Mouse (Mus musculus) cortical plate, adult 2 months (tissue): ENCODE data around the gene Got1. TPM values are rescaled to one million over a fixed set of nuclear protein-coding genes. Genes with fewer than 3 reads are reported as not detected.

Experiments
- H3K27ac ChIP-seq: fragments of 200-500 bp; 2 replicates; pipeline ENCODE4 v1.5.1; 2012; ENCODE audit warnings: low read length, control low read depth, inconsistent platforms; ENCODE audit not compliant: insufficient read depth
- H3K4me1 ChIP-seq: fragments of 200-500 bp; 2 replicates; pipeline ENCODE4 v1.6.1; 2011; ENCODE audit warnings: low read length; ENCODE audit not compliant: control insufficient read depth, insufficient read depth
- H3K4me3 ChIP-seq: fragments of 200-500 bp; 2 replicates; pipeline ENCODE4 v1.5.1; 2011; ENCODE audit warnings: mild to moderate bottlenecking, low read length, control low read depth; ENCODE audit not compliant: insufficient read depth
- CTCF ChIP-seq: fragments of 200-500 bp; IDR thresholded peaks from 2 replicates; pipeline ENCODE4 v1.5.1; 2011; ENCODE audit warnings: mild to moderate bottlenecking, control low read depth, low read length; ENCODE audit not compliant: insufficient read depth; ENCODE audit errors: extremely low read depth
- POLR2A ChIP-seq: fragments of 200-500 bp; IDR thresholded peaks from 2 replicates; pipeline ENCODE4 v1.6.1; 2011; ENCODE audit warnings: mild to moderate bottlenecking, low read length, control low read depth; ENCODE audit not compliant: insufficient read depth; ENCODE audit errors: extremely low read depth
- polyA plus RNA-seq: library from polyadenylated mRNA; depleted of rRNA; stranded (reverse); fragments of >200 nt; gene quantifications from 2 replicates; pipeline ENCODE4 v1.2.3, GENCODE M21; 2012; rRNA removed

Gene Got1
- 366 and 370 TPM in 2 replicates for polyA plus RNA-seq

DNA sequence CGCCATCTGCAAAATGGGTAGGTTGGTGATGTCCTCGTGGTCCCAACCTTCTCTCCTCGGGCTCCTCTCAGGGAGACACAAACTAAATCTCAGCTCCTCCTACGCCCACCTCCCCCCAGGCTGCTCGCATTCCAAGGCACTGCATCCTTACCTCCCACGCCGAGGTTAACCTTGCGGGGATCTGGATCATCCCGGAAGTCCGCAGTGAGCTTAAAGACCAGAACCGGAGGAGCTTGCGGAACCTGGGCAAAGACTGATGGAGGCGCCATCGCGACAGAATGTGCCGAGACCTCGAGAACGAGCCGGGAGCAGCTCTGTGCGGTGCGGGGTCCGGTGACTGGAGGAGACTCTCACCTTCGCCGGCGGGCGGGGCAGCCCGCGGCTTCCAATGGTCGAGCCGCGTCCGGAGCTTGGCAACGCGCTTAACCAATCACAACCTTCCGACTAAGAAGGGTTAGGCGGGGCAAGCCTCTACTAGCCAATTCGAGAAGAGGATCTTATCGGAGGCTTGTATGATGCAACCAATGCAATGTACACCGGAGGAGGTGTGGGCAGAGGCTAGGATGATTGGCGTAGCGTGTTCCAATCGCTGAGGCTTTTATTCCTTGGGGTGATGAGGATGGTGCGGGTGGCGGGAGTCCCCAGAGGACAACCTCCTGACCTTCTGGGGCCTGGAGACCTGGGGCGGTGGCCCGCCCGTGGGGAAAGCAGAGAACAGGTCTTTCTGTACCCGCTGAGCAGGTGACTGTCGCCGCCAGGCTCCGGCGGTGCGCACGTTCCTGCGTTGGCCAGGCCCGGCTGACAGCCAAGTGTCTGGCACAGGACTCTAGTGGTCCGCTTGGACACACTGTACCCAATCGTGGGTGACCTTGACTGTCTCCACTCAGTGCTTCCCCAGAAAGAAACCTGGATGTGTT lies at the start of gene Got1:
Got1 (minus strand) TSS at position 419 of the 917 bp plus-strand sequence.
- Histone ChIP-seq H3K4me1 (peaks cover 10% of the 10 kb centered on the region; the same call in 1 of the 2 replicates), H3K4me3 (peak within 1 kb of the TSS; percentile 80), H3K27ac (peak within 1 kb of the TSS; percentile 87)
- TF ChIP-seq CTCF (no peak), POLR2A (peak; percentile 83)

GRCm38 (mm10) chr19:43570831-43571790 lies 46.7 kb upstream of the Got1 start:
- H3K27ac ChIP-seq: no peak overlapping the region
- peak; percentile 63 for TF ChIP-seq CTCF
- TF ChIP-seq POLR2A: no peak
- no peaks in the 10 kb centered on the region for H3K4me1 ChIP-seq
- no peak overlapping the region for H3K4me3 ChIP-seq

- Histone ChIP-seq H3K4me1 (no peaks in the 10 kb centered on the region), H3K4me3 (no peak overlapping the region), H3K27ac (no peak overlapping the region)
- no peak for TF ChIP-seq POLR2A
- no peak for TF ChIP-seq CTCF
Observed at GRCm38 (mm10) chr19:43569133-43569532, 44.7 kb upstream of the Got1 start.

DNA sequence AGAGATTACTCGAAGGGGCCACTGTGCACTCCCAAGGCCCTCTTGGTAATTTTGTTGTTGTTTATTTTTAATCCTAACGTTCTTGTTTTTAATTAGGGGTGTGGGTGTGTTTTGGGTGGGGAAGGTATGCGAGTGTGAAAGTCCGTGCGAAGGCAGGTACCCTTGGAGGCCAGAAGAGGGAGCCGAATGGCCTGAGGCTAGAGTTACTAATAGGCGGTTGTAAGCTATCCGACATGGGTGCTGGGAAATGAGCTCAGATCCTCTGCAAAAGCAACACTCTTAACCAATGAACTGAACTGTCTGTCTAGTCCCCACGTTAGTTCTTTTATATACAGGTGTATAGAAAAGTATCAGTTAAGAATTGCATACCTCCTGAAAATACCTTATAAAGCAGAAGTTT lies 43.9 kb upstream of the Got1 start:
- no peak overlapping the region for H3K27ac ChIP-seq
- no peak overlapping the region for H3K4me3 ChIP-seq
- TF ChIP-seq POLR2A: no peak
- no peak for TF ChIP-seq CTCF
- no peaks in the 10 kb centered on the region for H3K4me1 ChIP-seq

DNA sequence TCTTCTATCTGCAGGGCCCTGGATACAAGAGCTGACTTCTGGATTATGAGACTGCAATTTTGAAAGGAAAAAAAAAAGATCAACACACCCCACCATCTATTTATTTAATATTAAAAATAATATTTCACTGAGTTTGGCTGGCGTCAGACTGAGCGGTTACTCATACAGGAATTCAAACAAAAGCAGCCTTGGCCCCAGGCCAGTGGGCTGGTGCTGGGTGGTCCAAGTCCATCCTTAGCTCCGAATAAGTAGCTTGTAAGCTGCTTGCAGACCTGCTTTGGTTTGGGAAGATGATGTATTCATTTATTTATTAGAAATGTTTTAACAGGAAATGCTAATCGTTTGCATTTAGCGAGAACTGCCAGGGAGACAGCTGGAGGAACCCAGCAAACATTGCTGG lies 38.8 kb upstream of the Got1 start:
- Histone ChIP-seq H3K4me1 (no peaks in the 10 kb centered on the region), H3K27ac (no peak overlapping the region), H3K4me3 (no peak overlapping the region)
- TF ChIP-seq POLR2A (no peak), CTCF (no peak)

- H3K4me3 ChIP-seq: no peak overlapping the region
- TF ChIP-seq POLR2A (no peak), CTCF (no peak)
- no peaks in the 10 kb centered on the region for H3K4me1 ChIP-seq
- H3K27ac ChIP-seq: no peak overlapping the region
Observed at GRCm38 (mm10) chr19:43561841-43562240, 37.4 kb upstream of the Got1 start.

GRCm38 (mm10) chr19:43560244-43560643 lies 35.8 kb upstream of the Got1 start:
- Histone ChIP-seq H3K27ac (no peak overlapping the region), H3K4me1 (no peaks in the 10 kb centered on the region), H3K4me3 (no peak overlapping the region)
- TF ChIP-seq CTCF: no peak
- TF ChIP-seq POLR2A: no peak

DNA sequence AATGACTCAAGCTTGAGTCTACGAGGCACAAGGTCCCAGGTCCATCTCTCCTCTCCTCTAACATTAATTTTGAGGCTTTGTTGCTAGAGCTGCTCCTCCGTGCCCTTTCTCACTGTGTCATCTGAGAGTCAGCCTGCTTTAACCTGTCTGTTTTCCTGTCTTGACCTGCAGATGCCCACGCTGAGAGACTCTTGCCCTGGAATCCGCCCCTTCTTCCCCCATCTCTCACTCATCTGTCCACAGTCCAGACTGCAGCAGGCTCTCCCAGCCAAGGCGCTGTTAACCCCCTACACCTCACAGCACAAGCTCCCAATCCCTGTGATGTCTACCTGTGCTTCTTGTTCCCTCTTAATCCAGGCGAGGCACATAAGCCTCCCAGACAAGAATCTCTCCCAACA lies 27.1 kb upstream of the Got1 start:
- H3K27ac ChIP-seq: no peak overlapping the region
- no peaks in the 10 kb centered on the region for H3K4me1 ChIP-seq
- no peak overlapping the region for H3K4me3 ChIP-seq
- TF ChIP-seq CTCF (no peak), POLR2A (no peak)

DNA sequence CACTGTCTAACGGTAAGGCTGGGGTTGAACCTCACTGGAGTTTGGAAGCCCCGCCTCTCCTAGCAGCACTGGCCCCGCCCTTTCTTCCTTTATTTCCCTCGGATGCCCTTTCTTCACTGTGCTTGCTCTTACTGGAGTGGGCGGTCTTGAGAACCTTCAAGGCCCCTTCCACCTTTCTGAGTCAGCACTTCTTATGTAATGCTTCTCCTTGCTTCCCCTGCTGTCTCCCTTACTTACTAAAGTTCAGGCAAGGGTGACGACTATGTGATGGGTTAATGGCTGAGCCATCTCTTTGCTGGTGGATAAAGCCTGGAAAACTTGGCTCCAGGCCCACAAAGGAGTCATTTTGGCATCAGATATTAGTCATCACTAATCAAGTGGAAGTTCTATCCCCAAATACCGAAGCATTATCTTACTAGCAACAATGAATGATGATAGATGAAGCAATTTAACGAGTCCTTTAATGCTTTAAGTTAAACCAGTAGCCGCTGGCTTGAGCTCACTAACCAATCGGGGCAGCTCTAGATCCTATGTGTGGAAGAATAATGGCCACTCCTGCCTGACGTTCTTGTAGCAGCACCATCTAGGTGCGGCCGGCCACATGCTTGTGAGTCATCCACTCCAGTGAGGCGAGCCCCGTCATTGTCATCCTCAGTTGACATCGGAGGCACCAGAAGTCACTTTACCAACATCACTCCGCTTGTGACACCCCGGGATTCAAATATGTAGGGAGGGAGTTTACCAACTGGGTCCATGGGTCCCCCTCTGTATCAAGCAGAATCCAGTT lies 26.5 kb upstream of the Got1 start:
- no peak overlapping the region for H3K4me3 ChIP-seq
- H3K27ac ChIP-seq: no peak overlapping the region
- H3K4me1 ChIP-seq: no peaks in the 10 kb centered on the region
- TF ChIP-seq CTCF (no peak), POLR2A (no peak)
